Mouse (Mus musculus) stomach, postnatal 0 days (tissue): ENCODE measurements at regions not wholly inside any gene's neighbourhood (a gene's known extent, or its start where the extent isn't known, plus 50 kb on each side); places are given as distances from the start of the nearest gene placed in this dataset.

ENCODE experiments used
- CTCF ChIP-seq: IDR thresholded peaks from 2 replicates; pipeline ENCODE4 v1.5.1; 2016; ENCODE audit warnings: antibody characterized with exemption, low read depth, mild to moderate bottlenecking, moderate library complexity
- EP300 ChIP-seq: optimal IDR thresholded peaks from 2 replicates; pipeline ENCODE3; 2016; ENCODE audit warnings: antibody characterized with exemption

- no peak for TF ChIP-seq CTCF
- no peak for TF ChIP-seq EP300
Observed at GRCm38 (mm10) chr14:47877167-47877566, 228.9 kb downstream of the Ktn1 start.
